Mouse (Mus musculus) lung, adult 2 months (tissue): ENCODE measurements around the gene Pla1a.

Source experiments
- CTCF ChIP-seq: fragments of 200-500 bp; IDR thresholded peaks from 2 replicates; pipeline ENCODE4 v1.5.1; 2011; ENCODE audit warnings: mild to moderate bottlenecking, low read length, control low read depth; ENCODE audit not compliant: insufficient read depth
- POLR2A ChIP-seq: fragments of 200-500 bp; IDR thresholded peaks from 2 replicates; pipeline ENCODE4 v1.6.1; 2011; ENCODE audit warnings: low read depth, mild to moderate bottlenecking, control low read depth, low read length, borderline replicate concordance; ENCODE audit errors: extremely low read depth

- TF ChIP-seq POLR2A (no peak), CTCF (no peak)
Measured at GRCm38 (mm10) chr16:38461749-38462148, 28.8 kb upstream of the Pla1a start.
